Mouse (Mus musculus) liver, embryonic 14.5 days (tissue): ENCODE results near the gene Fah. TPM values are rescaled to one million over a fixed set of nuclear protein-coding genes. Genes with fewer than 3 reads are reported as not detected.
A peak's percentile ranks its signal among the peaks of the same experiment; 100 is the strongest.

Experiments
- ATAC-seq: fragments of 200-750 bp; cut with Nextera tagmentation; 2 replicates; pipeline ENCODE4 v1.8.0; 2017; ENCODE audit warnings: moderate number of reproducible peaks, mild to moderate bottlenecking, moderate library complexity; ENCODE audit not compliant: insufficient read depth
- DNase-seq, 3 experiments: peaks; one replicate each; pipeline ENCODE4 v3.0.0-alpha.2; 2012 to 2013; ENCODE audit warnings: low read depth in 3 of 3, low spot score in 3 of 3
- H3K27ac ChIP-seq: fragments of 300-500 bp; sonication (generic); 2 replicates; pipeline ENCODE4 v1.5.1; 2014; ENCODE audit warnings: moderate library complexity, mild to moderate bottlenecking, control low read depth, inconsistent platforms
- H3K27me3 ChIP-seq: fragments of 300-500 bp; sonication (generic); 2 replicates; pipeline ENCODE4 v1.6.1; 2014; ENCODE audit warnings: mild to moderate bottlenecking, low read length, moderate library complexity; ENCODE audit not compliant: control insufficient read depth, insufficient read depth
- H3K36me3 ChIP-seq: fragments of 300-500 bp; sonication (generic); replicated peaks from 2 replicates; pipeline ENCODE4 v1.6.1; 2014; ENCODE audit warnings: low read depth; ENCODE audit not compliant: control insufficient read depth, insufficient read depth
- H3K4me1 ChIP-seq, 2 experiments: fragments of 200-500 bp in 1 of 2; fragments of 300-500 bp in 1 of 2; sonication (generic) in 1 of 2; replicated peaks; 2 replicates each; pipeline ENCODE4 v1.6.1; 2012 to 2014; ENCODE audit warnings: antibody characterized with exemption in 1 of 2, inconsistent platforms in 1 of 2, low read length in 1 of 2; ENCODE audit not compliant: control insufficient read depth in 2 of 2, insufficient read depth in 2 of 2
- H3K4me2 ChIP-seq: fragments of 300-500 bp; sonication (generic); 2 replicates; pipeline ENCODE4 v1.6.1; 2014; ENCODE audit warnings: low read depth, mild to moderate bottlenecking, control low read depth, moderate library complexity
- H3K4me3 ChIP-seq, 2 experiments: fragments of 200-500 bp in 1 of 2; fragments of 300-500 bp in 1 of 2; sonication (generic) in 1 of 2; 2 replicates each; pipeline ENCODE4 v1.5.1; 2012 to 2014; ENCODE audit warnings: low read depth in 2 of 2, low read length in 2 of 2, mild to moderate bottlenecking in 2 of 2, control low read depth in 1 of 2, inconsistent platforms in 1 of 2, moderate library complexity in 1 of 2; ENCODE audit not compliant: insufficient read depth in 1 of 2
- H3K9ac ChIP-seq: fragments of 300-500 bp; sonication (generic); replicated peaks from 2 replicates; pipeline ENCODE4 v1.6.1; 2014; ENCODE audit warnings: mild to moderate bottlenecking, control low read depth, moderate library complexity
- H3K9me3 ChIP-seq: fragments of 300-500 bp; sonication (generic); 2 replicates; pipeline ENCODE4 v1.6.1; 2016; ENCODE audit warnings: low read length, mixed read lengths; ENCODE audit not compliant: control insufficient read depth
- CTCF ChIP-seq: IDR thresholded peaks from 2 replicates; pipeline ENCODE4 v1.5.1; 2016; ENCODE audit warnings: antibody characterized with exemption, low read depth, control low read depth
- EP300 ChIP-seq: IDR thresholded peaks from 2 replicates; pipeline ENCODE4 v1.6.1; 2016; ENCODE audit warnings: antibody characterized with exemption, low read depth
- WGBS: fragments of 180-500 bp; shearing (Covaris S2); extraction: QIAGEN DNeasy Blood & Tissue Kit; methylation state at CpG from one replicate; pipeline ENCODE4 v1.1.7; 2014; ENCODE audit not compliant: insufficient replicate concordance; 5-methylcytosine and 5-hydroxymethylcytosine counted together
- polyA plus RNA-seq, 2 experiments: library from polyadenylated mRNA; depleted of rRNA in 1 of 2; stranded (reverse) in 1 of 2; unstranded in 1 of 2; fragments of >200 nt; fragmentation: Nextera tagmentation in 1 of 2; extraction: Ambion mirVana in 1 of 2; gene quantifications; 2 replicates each; pipeline versions ENCODE4 v1.2.1 to v1.2.3; 2012 to 2014

Gene Fah
- polyA plus RNA-seq, 2 experiments: 23.5 to 36.5 TPM

DNA sequence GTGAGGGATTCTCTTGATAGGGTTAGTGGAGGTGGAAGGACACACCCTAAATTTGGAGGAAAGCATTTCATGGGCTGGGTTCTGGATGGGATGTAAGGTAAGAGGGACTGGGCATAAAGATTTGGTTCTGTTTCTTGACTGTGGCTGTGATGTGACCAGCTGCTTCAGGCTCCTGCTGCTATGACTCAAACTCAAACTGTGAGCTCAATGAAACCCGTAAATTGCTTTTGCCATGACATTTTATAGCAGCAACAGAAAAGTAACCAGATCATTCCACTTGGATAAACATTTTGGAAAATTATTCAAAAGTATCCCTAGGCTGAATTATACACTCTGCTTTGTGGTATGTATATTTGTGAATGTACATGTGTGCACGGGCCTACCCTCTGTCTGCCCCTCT is 15.9 kb downstream of the Fah start:
- no peaks in the 10 kb centered on the region for H3K27me3 ChIP-seq
- no peak overlapping the region for H3K9ac ChIP-seq
- no peaks in the 10 kb centered on the region for H3K36me3 ChIP-seq
- TF ChIP-seq CTCF: no peak
- TF ChIP-seq EP300: no peak
- DNase-seq: no peak
- H3K4me1 ChIP-seq: peaks cover 26 to 38% of the 10 kb centered on the region in 2 experiments
- H3K4me3 ChIP-seq: no peak overlapping the region
- no peak overlapping the region for H3K27ac ChIP-seq
- H3K9me3 ChIP-seq: no peaks in the 10 kb centered on the region
- H3K4me2 ChIP-seq: no peak overlapping the region
- 86% methylated on average over 2 of the region's 2 CpGs for WGBS
- ATAC-seq: no peak

DNA sequence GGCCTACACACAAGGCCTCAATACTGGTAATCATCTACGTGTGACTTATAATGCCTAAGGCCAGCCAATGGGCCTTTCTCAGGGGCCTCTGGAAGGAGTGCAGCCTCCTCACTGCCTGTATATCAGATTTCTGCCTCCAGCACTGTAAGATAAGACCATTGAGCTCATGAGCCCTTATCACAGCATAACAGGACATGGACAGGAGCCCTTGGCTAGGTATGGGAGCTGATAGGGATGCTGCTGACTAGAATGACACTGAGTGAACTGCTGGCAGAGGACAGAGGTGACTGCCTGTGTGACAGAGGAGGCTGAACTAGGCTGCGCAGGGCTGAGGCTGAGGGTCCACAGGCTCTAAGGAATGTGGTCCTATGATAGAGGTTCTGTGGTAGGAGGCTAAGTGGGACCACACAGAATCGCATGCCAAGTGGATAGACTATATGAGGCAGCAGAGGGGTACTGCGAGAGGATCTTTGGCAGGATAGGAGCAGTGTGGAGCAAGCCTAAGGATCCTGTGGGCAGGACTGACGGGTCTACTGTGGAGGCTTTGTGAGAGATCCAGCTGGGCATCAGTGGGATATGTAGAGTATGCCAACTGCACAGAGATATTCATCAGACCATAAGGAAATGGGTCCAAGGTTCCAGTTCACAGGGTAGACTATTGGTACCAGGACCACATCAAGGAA is 19.3 kb downstream of the Fah start:
- DNase-seq (peak; percentile 80 to 85 (median 80)), ATAC-seq (peak; percentile 99)
- H3K36me3 ChIP-seq: no peaks in the 10 kb centered on the region
- no peak for TF ChIP-seq CTCF
- TF ChIP-seq EP300: peak; percentile 98
- no peaks in the 10 kb centered on the region for H3K27me3 ChIP-seq
- 44% methylated on average over 5 of the region's 5 CpGs for WGBS
- H3K27ac ChIP-seq: peak overlapping the region; percentile 81
- peaks cover 26 to 36% of the 10 kb centered on the region in 2 experiments for H3K4me1 ChIP-seq
- H3K9ac ChIP-seq: peak overlapping the region; percentile 51
- H3K4me3 ChIP-seq: peak overlapping the region; percentile 17 to 24; a peak in 1 of 4 replicates
- peak overlapping the region; percentile 69 for H3K4me2 ChIP-seq
- no peaks in the 10 kb centered on the region for H3K9me3 ChIP-seq

DNA sequence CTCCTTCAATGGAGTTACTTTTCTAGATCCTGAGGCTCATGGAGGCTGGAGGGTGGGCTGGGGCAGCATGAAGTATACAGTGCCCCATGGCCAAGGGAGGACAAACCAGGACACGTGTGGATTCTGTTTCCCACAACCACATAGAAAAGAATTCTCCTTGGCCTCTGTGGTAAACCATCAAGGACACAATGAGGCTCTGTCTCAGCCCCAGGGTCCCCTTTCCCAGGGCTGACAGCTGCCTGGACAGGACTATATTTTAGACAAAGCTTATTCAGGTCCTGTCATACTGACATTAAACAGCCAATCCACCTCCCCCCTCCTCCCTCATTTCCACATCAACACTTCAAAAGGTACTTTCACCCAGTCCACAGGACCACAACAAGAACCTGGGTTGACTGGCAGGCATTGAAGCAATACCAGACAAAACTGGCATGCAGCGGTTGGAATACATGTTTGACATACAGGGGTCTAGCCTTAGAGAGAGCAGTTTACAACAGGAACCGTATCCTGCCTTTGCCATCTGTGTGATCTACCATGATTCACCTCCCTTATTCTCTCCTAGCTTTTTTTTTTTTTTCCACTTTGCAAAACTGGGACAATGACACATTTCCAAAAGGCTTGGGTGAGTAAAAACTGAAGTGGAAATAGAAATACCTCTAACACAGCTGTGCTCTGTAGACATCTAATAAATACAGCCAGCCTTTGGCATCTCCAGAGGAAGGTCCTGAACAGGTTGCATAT is 20.0 kb downstream of the Fah start:
- Histone ChIP-seq H3K9me3 (no peaks in the 10 kb centered on the region), H3K36me3 (no peaks in the 10 kb centered on the region), H3K9ac (no peak overlapping the region), H3K4me3 (no peak overlapping the region), H3K27ac (peak overlapping the region; percentile 81), H3K4me1 (peaks cover 26 to 36% of the 10 kb centered on the region in 2 experiments), H3K27me3 (no peaks in the 10 kb centered on the region), H3K4me2 (peak overlapping the region; percentile 69)
- no peak for DNase-seq
- ATAC-seq: no peak
- 75% methylated on average over 3 of the region's 3 CpGs for WGBS
- TF ChIP-seq CTCF: no peak
- no peak for TF ChIP-seq EP300

DNA sequence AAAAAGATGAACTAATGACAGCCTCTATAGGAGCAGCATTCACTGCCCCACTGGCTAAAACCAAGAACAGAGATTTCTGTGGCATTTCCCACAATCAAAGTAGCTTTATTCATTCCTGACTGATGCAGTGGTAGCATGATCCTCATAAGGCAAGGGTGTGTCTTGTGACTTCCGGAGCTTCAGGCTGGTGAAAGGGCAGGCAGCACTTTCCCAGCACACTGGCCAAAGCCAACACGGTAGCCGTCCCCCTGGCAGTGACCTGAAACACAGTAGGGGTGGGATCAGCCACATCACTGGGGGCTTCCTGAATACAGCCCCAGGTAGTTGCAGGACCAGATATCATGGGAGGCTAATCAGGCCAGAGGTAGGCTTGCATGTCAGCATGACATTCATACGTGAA is 21.4 kb downstream of the Fah start:
- Histone ChIP-seq H3K9me3 (no peaks in the 10 kb centered on the region), H3K36me3 (no peaks in the 10 kb centered on the region), H3K27me3 (no peaks in the 10 kb centered on the region), H3K4me2 (no peak overlapping the region), H3K4me1 (peaks cover 26 to 32% of the 10 kb centered on the region in 2 experiments), H3K9ac (no peak overlapping the region), H3K4me3 (no peak overlapping the region), H3K27ac (no peak overlapping the region)
- TF ChIP-seq CTCF (no peak), EP300 (no peak)
- DNase-seq (no peak), ATAC-seq (no peak)
- 86% methylated on average over 4 of the region's 4 CpGs for WGBS

DNA sequence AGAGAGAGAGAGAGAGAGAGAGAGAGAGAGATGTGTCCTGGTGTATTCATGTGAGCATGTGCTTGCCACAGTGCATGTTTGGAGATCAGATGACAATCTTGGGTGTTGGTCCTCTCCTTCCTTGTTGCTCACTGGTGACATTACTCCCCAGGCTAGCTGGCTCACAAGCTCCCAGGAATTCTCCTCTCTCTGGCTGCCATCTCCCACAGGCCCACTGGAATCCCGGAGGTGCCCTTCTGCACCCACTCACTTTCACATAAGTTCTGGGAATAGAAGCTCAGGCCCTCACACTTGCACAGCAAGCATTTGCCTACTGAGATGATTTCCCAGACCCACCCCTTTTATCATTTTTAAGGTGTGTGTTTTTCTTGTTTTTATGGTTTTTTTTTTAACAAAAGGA is 26.8 kb downstream of the Fah start:
- Histone ChIP-seq H3K4me3 (no peak overlapping the region), H3K9me3 (no peaks in the 10 kb centered on the region), H3K4me2 (no peak overlapping the region), H3K9ac (no peak overlapping the region), H3K27me3 (no peaks in the 10 kb centered on the region), H3K36me3 (no peaks in the 10 kb centered on the region), H3K4me1 (no peaks in the 10 kb centered on the region), H3K27ac (no peak overlapping the region)
- DNase-seq: no peak
- TF ChIP-seq EP300 (no peak), CTCF (no peak)
- no peak for ATAC-seq
- WGBS: 60% methylated on average over 1 of the region's 1 CpGs
